Mouse (Mus musculus): Measurements from ENCODE around the gene Hrasls5. TPM values are rescaled to one million over a fixed set of nuclear protein-coding genes. Genes with fewer than 3 reads are reported as not detected.

Hrasls5 gene
- under 1 TPM; 0.30 to 0.77 TPM for total RNA-seq (2021)
- long read RNA-seq, experiment 1 = 0 reads
- long read RNA-seq, experiment 2 = 0 reads

GRCm38 (mm10) chr19:7611942-7612757 lies at the start of gene Hrasls5:
Gene Hrasls5, plus strand, starts transcription at chr19:7612541.
- peak in 1 of 2 experiments; percentile 18 for DNase-seq (ENCODE audit: low spot score in 2 of 2)

GRCm38 (mm10) chr19:7562601-7563129 lies 49.7 kb upstream of the Hrasls5 start:
- DNase-seq (ENCODE audit: low spot score in 2 of 2) = no peak

GRCm38 (mm10) chr19:7563676-7564075 lies 48.7 kb upstream of the Hrasls5 start:
- no peak for DNase-seq (ENCODE audit: low spot score in 2 of 2)

GRCm38 (mm10) chr19:7564457-7564856 lies 47.9 kb upstream of the Hrasls5 start:
- DNase-seq (ENCODE audit: low spot score in 2 of 2) = no peak

- no peak for DNase-seq (ENCODE audit: low spot score in 2 of 2)
These were observed 45.5 kb upstream of the Hrasls5 start for GRCm38 (mm10) chr19:7566826-7567225.

GRCm38 (mm10) chr19:7568364-7568763 lies 44.0 kb upstream of the Hrasls5 start:
- DNase-seq (ENCODE audit: low spot score in 2 of 2) = no peak

GRCm38 (mm10) chr19:7569650-7570049 lies 42.7 kb upstream of the Hrasls5 start:
- DNase-seq (ENCODE audit: low spot score in 2 of 2) = no peak

GRCm38 (mm10) chr19:7576180-7576579 lies 36.2 kb upstream of the Hrasls5 start:
- DNase-seq (ENCODE audit: low spot score in 2 of 2) = no peak

GRCm38 (mm10) chr19:7577710-7578109 lies 34.6 kb upstream of the Hrasls5 start:
- no peak for DNase-seq (ENCODE audit: low spot score in 2 of 2)

- DNase-seq (ENCODE audit: low spot score in 2 of 2) = no peak
These were observed 31.3 kb upstream of the Hrasls5 start for GRCm38 (mm10) chr19:7581042-7581441.

GRCm38 (mm10) chr19:7583101-7583500 lies 29.2 kb upstream of the Hrasls5 start:
- no peak for DNase-seq (ENCODE audit: low spot score in 2 of 2)

GRCm38 (mm10) chr19:7583599-7583998 lies 28.7 kb upstream of the Hrasls5 start:
- DNase-seq (ENCODE audit: low spot score in 2 of 2) = no peak

GRCm38 (mm10) chr19:7585279-7585678 lies 27.1 kb upstream of the Hrasls5 start:
- DNase-seq (ENCODE audit: low spot score in 2 of 2) = peak in 1 of 2 experiments; percentile 16

- no peak for DNase-seq (ENCODE audit: low spot score in 2 of 2)
These were observed 26.6 kb upstream of the Hrasls5 start for GRCm38 (mm10) chr19:7585764-7586163.

GRCm38 (mm10) chr19:7590795-7591194 lies 21.5 kb upstream of the Hrasls5 start:
- no peak for DNase-seq (ENCODE audit: low spot score in 2 of 2)

GRCm38 (mm10) chr19:7592018-7592417 lies 20.3 kb upstream of the Hrasls5 start:
- no peak for DNase-seq (ENCODE audit: low spot score in 2 of 2)

GRCm38 (mm10) chr19:7595534-7595933 lies 16.8 kb upstream of the Hrasls5 start:
- DNase-seq (ENCODE audit: low spot score in 2 of 2) = peak in 1 of 2 experiments; percentile 20

- DNase-seq (ENCODE audit: low spot score in 2 of 2) = peak in 1 of 2 experiments; percentile 16
These were observed 13.9 kb upstream of the Hrasls5 start for GRCm38 (mm10) chr19:7598481-7598880.

- no peak for DNase-seq (ENCODE audit: low spot score in 2 of 2)
These were observed 10.8 kb upstream of the Hrasls5 start for GRCm38 (mm10) chr19:7601551-7601950.

- no peak for DNase-seq (ENCODE audit: low spot score in 2 of 2)
These were observed 8.2 kb upstream of the Hrasls5 start for GRCm38 (mm10) chr19:7604107-7604506.

GRCm38 (mm10) chr19:7605013-7605412 lies 7.3 kb upstream of the Hrasls5 start:
- DNase-seq (ENCODE audit: low spot score in 2 of 2) = no peak

GRCm38 (mm10) chr19:7605930-7606783 lies 6.2 kb upstream of the Hrasls5 start:
- no peak for DNase-seq (ENCODE audit: low spot score in 2 of 2)
